Mouse (Mus musculus): ENCODE data around the gene Commd3.

- TF ChIP-seq CTCF (IDR thresholded peaks at IDR 0.05; ENCODE audit: extremely low read depth, insufficient read depth, low read length) = no peak
- no peak for TF ChIP-seq POLR2A (IDR thresholded peaks at IDR 0.05; ENCODE audit: extremely low read depth, insufficient read depth, low read length)
These were observed 4.8 kb downstream of the Commd3 start, which contains the start of gene Bmi1 for GRCm38 (mm10) chr2:18676936-18677491.

All from cortical plate, adult 2 months (tissue).